Mouse (Mus musculus) T-helper 17 cell (primary cell): ENCODE results near the gene Pdgfa.

Experiments
- in situ Hi-C, 2 experiments: fragments of 300-600 bp; cut with MboI, MseI; formaldehyde crosslinking; loops; 1 replicate in 1 of 2; 2 replicates in 1 of 2; pipeline ENCODE4 v1.15.1; 2025; ENCODE audit warnings: high pct_unique_total_duplicates in 2 of 2

Gene Pdgfa

GRCm38 (mm10) chr5:138953986-138954385 lies 43.2 kb downstream of the Pdgfa start:
- in situ Hi-C loops, result no loop called here

- in situ Hi-C loops, result no loop called here
These were observed 44.2 kb downstream of the Pdgfa start for GRCm38 (mm10) chr5:138952969-138953368.

- in situ Hi-C loops, result no loop called here
These were observed 45.9 kb downstream of the Pdgfa start for GRCm38 (mm10) chr5:138951305-138951704.

DNA sequence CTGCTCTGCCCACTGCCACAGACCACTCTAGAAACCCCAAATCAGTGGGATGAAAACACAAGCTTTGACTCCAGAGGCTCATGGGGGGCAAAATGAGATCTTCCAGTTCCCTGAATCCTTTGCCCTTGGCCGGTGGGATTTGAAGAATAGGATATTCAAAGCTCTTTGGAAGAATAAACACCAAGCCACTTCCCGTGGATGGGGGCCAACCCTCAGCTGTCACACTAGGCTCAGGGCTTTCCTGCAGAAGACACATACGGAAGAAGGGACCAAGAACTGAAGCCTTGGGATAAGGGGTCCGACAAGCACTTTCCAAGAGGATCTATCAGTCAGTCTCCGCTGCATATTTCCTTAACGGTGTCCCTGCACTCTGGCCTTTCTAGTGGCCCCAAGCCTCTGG lies 48.0 kb downstream of the Pdgfa start:
- in situ Hi-C loops, result loop anchor here in 1 of 2 experiments (10.0 kb wide), 1 partner anchor 564 kb away; no protein-coding TSS in a partner anchor

DNA sequence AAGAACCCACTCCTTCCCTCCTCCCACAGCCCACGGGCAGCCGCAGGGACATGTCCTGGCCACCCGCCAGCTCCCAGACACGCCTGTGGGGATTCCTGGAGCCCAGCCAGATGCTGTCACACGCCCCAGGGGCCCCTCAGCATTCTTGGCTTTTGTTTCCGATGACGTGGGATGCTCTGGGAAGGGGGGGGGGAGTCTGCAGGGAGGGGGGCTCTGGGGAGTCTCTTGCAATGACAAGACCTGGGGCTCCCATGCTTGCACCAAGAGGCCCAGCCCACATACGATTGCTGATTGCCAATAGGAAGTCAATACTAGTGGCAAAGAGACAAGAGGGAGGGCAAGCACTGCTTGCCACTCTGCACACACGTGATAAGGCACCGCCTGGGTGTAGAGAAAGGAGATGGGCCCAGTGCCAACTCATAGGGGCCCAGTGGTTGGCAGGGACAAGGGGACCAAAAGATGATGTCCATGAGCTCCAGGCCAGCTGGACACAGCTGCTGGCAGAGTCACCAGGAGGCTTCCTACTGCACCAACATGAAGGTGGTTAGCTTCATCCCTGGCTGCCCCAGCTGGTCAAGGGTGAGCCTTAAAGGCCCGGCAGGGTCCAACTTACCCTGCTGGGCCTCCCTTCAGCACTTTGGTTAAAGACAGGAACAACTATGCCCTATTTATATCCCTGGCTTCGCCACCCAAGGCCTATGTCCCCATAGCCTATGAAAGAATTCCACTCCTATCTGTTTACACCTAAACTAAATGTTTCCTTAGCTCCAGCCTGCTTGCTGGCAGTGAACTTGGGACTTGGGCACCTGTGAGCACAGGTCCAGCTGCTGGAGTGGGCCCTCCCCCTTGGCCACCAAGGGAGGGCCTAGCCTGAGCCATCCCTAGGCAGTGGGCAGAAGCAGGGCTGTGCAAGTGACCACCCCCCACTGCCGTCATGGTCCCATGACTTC lies 48.9 kb downstream of the Pdgfa start:
- in situ Hi-C loops, result loop anchor here in 1 of 2 experiments (10.0 kb wide), 1 partner anchor 564 kb away; no protein-coding TSS in a partner anchor

DNA sequence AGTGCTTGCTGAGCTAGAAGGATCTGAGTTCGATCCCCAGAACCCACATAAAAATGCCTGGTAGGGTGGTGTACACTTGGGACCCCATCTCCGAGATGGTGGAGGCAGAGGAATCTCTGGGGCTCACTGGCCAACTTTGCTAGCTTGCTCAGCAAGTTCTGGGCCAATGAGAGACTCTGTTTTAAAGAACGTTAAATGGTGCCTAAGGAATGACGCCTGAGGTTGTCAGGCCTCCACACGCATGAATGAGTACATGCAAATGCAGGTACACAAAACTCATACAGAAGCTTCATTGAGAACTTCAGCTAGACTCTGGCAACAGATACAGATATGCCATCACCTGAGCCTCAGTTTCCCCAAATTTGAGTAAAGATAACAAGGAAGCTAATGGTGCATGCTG lies 49.7 kb downstream of the Pdgfa start:
- in situ Hi-C loops, result loop anchor here in 1 of 2 experiments (10.0 kb wide), 1 partner anchor 563 kb away; no protein-coding TSS in a partner anchor

DNA sequence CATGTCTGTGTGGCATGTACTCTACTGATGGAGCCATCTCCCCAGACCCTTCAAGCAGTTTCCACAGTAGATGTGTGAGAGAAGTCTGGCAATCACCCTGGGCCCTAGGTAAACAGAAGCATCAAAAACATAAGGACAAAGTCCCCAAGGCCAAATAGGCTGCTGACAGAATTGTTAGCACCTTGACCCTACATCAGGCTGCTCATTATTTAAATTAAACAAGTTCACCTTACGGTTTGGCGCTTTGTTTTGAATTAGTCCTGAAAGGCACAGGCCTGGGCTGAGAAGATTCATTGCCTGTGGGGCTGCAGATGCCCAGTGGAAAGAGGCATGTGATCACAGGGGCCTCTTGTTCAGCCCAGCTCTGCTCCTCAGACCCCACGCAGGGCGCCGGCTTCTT lies 50.2 kb downstream of the Pdgfa start:
- in situ Hi-C loops, result loop anchor here in 1 of 2 experiments (10.0 kb wide), 1 partner anchor 562 kb away; no protein-coding TSS in a partner anchor

- in situ Hi-C loops, result loop anchor here in 1 of 2 experiments (10.0 kb wide), 1 partner anchor 560 kb away; no protein-coding TSS in a partner anchor
These were observed 52.2 kb downstream of the Pdgfa start for GRCm38 (mm10) chr5:138945011-138945410.

- in situ Hi-C loops, result loop anchor here in 1 of 2 experiments (10.0 kb wide), 1 partner anchor 560 kb away; no protein-coding TSS in a partner anchor
These were observed 52.6 kb downstream of the Pdgfa start for GRCm38 (mm10) chr5:138944551-138944950.

GRCm38 (mm10) chr5:138941842-138942241 lies 55.3 kb downstream of the Pdgfa start:
- in situ Hi-C loops, result loop anchor here in 1 of 2 experiments (10.0 kb wide), 1 partner anchor 557 kb away; no protein-coding TSS in a partner anchor

GRCm38 (mm10) chr5:138940576-138940975 lies 56.6 kb downstream of the Pdgfa start:
- in situ Hi-C loops, result loop anchor here in 1 of 2 experiments (10.0 kb wide), 1 partner anchor 556 kb away; no protein-coding TSS in a partner anchor

- in situ Hi-C loops, result no loop called here
These were observed 58.5 kb downstream of the Pdgfa start for GRCm38 (mm10) chr5:138938572-138939163.

DNA sequence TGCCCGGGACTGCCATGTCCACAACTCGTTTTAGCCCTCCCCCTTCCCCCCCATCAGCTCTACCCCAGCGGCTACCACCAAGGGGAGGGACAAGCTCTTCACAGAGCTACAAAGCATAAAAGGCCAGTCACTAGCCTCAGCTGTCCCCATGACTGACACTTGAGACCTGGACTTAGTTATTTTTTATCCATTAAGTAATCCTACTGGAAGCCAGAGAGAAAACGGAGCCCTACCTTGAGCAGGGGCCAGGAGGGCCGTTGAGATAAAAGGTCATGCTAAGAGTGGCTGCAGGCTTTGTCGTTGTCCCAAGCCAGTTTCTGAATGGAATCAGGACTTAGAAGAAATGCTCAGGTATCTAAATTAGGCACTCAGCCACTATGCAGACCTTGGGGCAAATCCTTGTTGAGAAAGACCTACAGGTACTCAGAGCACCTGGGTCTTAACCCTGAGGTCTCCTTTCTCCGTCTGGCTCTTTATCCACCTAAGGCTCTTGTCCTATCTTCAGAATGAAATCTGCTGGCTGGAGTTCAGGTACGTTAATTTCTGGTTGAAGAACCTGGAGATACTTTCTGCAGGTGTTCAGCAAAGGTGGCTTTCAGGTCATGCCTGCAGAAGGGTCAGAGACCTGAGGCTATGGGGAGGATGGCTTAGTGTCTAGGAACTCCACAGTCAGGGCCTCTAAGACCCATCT lies 60.6 kb downstream of the Pdgfa start:
- in situ Hi-C loops, result no loop called here

- in situ Hi-C loops, result no loop called here
These were observed 62.6 kb downstream of the Pdgfa start for GRCm38 (mm10) chr5:138934540-138934939.

GRCm38 (mm10) chr5:138932460-138933432 lies 64.4 kb downstream of the Pdgfa start:
- in situ Hi-C loops, result no loop called here

DNA sequence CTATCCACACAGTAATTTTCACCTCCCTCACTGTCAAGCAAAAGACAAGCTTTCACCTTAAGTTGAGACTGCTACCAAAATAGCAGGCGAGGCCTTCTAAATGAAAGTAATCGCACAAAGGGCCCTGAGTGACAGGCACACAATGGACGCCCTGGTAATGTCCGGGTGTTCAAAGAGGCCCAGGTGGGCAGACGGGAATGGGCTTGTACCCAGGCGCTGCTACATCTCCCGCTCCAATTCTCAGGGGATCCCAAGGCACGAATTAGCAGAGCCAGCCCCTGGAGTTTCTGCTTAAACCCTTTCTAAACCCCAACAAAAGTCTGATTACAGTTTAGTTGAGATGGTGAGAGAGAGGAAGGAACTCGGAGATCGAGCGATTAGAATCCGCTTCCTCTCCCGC lies 65.3 kb downstream of the Pdgfa start:
- in situ Hi-C loops, result no loop called here

DNA sequence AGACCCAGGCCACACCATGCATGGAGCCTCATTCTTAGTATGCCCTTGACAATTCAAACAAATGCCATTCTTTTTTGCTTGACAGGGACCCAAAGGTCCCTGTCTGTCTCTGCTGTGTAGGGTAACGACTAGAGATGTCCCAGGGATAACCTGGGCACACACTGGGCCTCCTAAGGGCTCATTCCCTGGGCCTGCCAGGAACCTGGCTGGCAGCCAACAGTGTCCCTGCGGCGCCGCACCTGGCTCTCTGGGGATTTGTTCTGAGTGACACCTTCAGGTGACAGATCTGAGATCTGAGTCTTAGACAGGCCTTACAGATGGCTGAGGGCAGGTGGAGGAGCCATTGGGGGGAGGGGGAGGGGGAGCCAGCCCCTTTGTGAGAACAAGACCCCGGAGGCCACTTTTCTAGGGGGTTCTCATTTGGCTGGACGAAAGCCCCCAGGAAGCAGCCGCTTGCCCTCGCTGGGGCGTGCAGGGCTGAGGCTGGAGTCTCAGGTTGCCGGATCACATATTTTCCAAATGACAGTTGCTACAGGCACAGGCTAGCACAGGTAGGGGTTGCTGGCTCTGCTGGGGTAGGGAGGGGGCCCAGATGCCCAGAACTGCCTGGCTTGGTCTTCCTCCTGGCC lies 67.2 kb downstream of the Pdgfa start:
- in situ Hi-C loops, result no loop called here
